Mouse (Mus musculus) stomach, embryonic 14.5 days (tissue): ENCODE measurements around the gene Folr2. TPM values are rescaled to one million over a fixed set of nuclear protein-coding genes. Genes with fewer than 3 reads are reported as not detected.

Experiments
- ATAC-seq: fragments of 200-750 bp; cut with Nextera tagmentation; 2 replicates; pipeline ENCODE4 v1.8.0; 2017; ENCODE audit warnings: low read depth, moderate TSS enrichment; ENCODE audit not compliant: insufficient number of reproducible peaks, insufficient read depth, low FRiP score
- H3K27ac ChIP-seq: fragments of 300-500 bp; sonication (generic); 2 replicates; pipeline ENCODE4 v1.5.1; 2014; ENCODE audit warnings: mild to moderate bottlenecking, low read length, moderate library complexity, mixed read lengths
- H3K27me3 ChIP-seq: fragments of 300-500 bp; sonication (generic); 2 replicates; pipeline ENCODE4 v1.6.1; 2014; ENCODE audit warnings: low read length, control low read depth, mixed read lengths; ENCODE audit not compliant: control insufficient read depth, insufficient read depth
- H3K36me3 ChIP-seq: fragments of 300-500 bp; sonication (generic); 2 replicates; pipeline ENCODE4 v1.6.1; 2014; ENCODE audit warnings: mild to moderate bottlenecking, control low read depth, low read length, moderate library complexity, mixed read lengths; ENCODE audit not compliant: control insufficient read depth, insufficient read depth
- H3K4me1 ChIP-seq: fragments of 300-500 bp; sonication (generic); 2 replicates; pipeline ENCODE4 v1.6.1; 2014; ENCODE audit warnings: low read length, control low read depth, mixed read lengths; ENCODE audit not compliant: control insufficient read depth, insufficient read depth
- H3K4me2 ChIP-seq: fragments of 300-500 bp; sonication (generic); replicated peaks from 2 replicates; pipeline ENCODE4 v1.6.1; 2014; ENCODE audit warnings: low read depth, low read length, control low read depth
- H3K4me3 ChIP-seq: fragments of 300-500 bp; sonication (generic); 2 replicates; pipeline ENCODE4 v1.5.1; 2014; ENCODE audit warnings: low read depth, low read length, control low read depth
- H3K9ac ChIP-seq: fragments of 300-500 bp; sonication (generic); replicated peaks from 2 replicates; pipeline ENCODE4 v1.6.1; 2014; ENCODE audit warnings: low read depth, mild to moderate bottlenecking, control low read depth, low read length, moderate library complexity, mixed read lengths
- H3K9me3 ChIP-seq: fragments of 300-500 bp; sonication (generic); 2 replicates; pipeline ENCODE4 v1.6.1; 2016; ENCODE audit warnings: low read depth, low read length, control low read depth; ENCODE audit not compliant: control insufficient read depth
- WGBS: fragments of 180-500 bp; shearing (Covaris S2); extraction: QIAGEN DNeasy Blood & Tissue Kit; methylation state at CpG from one replicate; pipeline ENCODE4 v1.1.7; 2014; 5-methylcytosine and 5-hydroxymethylcytosine counted together
- polyA plus RNA-seq: library from polyadenylated mRNA; unstranded; fragments of >200 nt; fragmentation: Nextera tagmentation; extraction: Ambion mirVana; gene quantifications from 2 replicates; pipeline ENCODE4 v1.2.1, GENCODE M21; 2014

Gene Folr2
- polyA plus RNA-seq, 1 experiment from 2014 or later = 3.4 TPM

DNA sequence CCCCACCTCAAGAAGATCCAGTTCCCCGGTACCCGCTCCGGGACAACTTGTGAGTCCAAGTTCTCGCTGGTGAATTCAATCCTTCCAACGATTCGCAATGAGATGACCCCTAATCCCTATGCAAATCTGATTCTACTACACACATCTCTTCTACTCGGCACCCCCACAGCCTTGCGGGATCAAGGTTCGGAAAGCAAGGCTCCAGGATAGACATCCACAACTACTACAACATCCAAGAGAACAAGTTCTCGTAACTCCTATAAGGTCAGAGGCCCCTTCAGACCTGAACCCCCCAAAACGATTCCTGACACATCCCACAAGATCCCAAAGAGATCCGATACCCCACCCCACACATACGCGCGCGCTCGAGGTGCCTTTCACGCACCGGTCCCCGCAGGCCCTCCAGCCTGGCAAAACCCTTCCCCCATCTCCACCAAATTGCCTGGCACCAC is 19.8 kb downstream of the Folr2 start:
- H3K27me3 ChIP-seq = no peaks in the 10 kb centered on the region
- H3K36me3 ChIP-seq = peaks cover 18% of the 10 kb centered on the region
- WGBS = under 1% methylated on average over 20 of the region's 20 CpGs
- no peaks in the 10 kb centered on the region for H3K9me3 ChIP-seq
- H3K4me1 ChIP-seq = peaks cover 17% of the 10 kb centered on the region
- H3K4me2 ChIP-seq = peak overlapping the region; percentile 57
- peak overlapping the region; percentile 94 for H3K9ac ChIP-seq
- ATAC-seq = 0 out of 2 replicates have a peak, but pooled peaks have one; percentile 1
- H3K27ac ChIP-seq = peak overlapping the region; percentile 98
- peak overlapping the region; percentile 94 for H3K4me3 ChIP-seq

DNA sequence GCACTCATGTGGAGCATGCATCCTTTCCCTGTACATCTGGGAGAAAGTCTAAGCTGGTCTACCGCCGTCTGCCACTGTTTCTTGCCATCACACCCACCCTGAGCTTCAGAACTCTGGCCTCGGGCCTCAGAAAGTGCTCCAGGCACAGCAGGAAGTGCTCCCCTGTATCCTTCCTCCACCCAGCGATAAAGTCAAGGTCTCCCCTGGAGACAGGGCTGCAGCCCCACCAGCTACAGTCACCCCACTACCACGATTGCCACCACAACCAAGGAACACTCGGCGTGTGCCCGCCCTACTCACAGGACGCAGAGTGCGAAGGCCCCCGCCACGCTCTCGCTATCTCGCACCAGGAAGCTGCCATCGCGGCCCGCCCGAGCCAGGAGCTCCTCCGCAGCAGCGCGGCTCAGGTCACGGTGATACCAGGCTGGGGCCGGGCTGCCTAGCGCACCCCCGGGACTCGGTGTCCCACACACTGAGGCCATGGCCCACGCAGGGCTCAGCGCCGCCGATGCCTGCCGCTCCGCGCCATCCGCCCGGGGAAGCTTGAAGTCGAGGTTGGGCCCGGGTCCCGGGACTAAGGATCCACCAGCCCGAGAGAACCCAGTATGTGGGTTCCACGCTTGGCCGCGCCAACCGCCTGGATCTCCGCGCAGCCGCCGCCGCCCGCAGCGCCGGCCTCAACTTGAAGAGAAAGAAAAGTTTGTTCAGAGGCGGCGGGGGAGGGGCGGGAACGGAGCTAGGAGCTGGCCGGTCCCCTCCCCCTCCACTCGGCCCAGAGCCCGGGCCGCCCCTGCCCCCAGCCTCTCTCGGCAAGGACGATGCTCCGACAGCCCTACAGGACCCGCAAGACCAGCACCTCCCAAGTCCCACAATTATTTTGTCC is 20.5 kb downstream of the Folr2 start:
- H3K4me1 ChIP-seq = peaks cover 17% of the 10 kb centered on the region
- WGBS = under 1% methylated on average over 63 of the region's 63 CpGs
- H3K4me3 ChIP-seq = peak overlapping the region; percentile 94
- ATAC-seq = peak; percentile 53; the same call in 1 of the 2 replicates
- H3K9me3 ChIP-seq = no peaks in the 10 kb centered on the region
- no peaks in the 10 kb centered on the region for H3K27me3 ChIP-seq
- peaks cover 24% of the 10 kb centered on the region for H3K36me3 ChIP-seq
- peak overlapping the region; percentile 98 for H3K27ac ChIP-seq
- peak overlapping the region; percentile 57 for H3K4me2 ChIP-seq
- H3K9ac ChIP-seq = peak overlapping the region; percentile 94

DNA sequence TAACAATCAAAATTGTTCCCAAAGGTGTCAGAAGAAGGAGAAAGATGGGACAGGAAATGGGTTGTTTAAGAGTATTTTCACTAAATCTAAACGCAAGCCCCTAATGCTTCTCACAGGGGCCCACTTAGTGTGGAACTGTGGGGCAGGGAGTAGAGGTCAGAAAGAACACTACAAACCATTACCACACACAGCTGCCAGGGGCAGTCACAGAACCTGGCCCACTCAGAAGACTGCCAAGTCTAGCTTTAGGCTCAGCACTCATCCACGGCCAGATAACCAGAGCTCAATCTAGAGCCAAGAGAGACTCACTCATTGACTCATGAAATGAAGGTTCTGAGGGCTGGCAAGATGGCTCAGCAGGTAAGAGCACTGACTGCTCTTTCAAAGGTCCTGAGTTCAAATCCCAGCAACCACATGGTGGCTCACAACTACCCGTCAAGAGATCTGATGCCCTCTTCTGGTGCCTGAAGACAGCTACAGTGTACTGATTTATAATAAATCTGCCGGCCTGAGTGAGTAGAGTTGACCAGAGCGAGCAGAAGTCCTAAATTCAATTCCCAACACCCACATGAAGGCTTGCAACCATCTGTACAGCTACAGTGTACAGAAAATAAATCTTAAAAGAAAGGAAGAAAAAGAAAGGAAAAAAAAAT is 21.4 kb downstream of the Folr2 start:
- no peaks in the 10 kb centered on the region for H3K9me3 ChIP-seq
- peak overlapping the region; percentile 98 for H3K27ac ChIP-seq
- ATAC-seq = no peak
- H3K4me3 ChIP-seq = peak overlapping the region; percentile 94
- 22% methylated on average over 5 of the region's 5 CpGs for WGBS
- H3K9ac ChIP-seq = peak overlapping the region; percentile 94; the same call in 1 of the 2 replicates
- no peaks in the 10 kb centered on the region for H3K27me3 ChIP-seq
- H3K36me3 ChIP-seq = peaks cover 33% of the 10 kb centered on the region
- H3K4me1 ChIP-seq = peaks cover 17% of the 10 kb centered on the region
- H3K4me2 ChIP-seq = peak overlapping the region; percentile 57

DNA sequence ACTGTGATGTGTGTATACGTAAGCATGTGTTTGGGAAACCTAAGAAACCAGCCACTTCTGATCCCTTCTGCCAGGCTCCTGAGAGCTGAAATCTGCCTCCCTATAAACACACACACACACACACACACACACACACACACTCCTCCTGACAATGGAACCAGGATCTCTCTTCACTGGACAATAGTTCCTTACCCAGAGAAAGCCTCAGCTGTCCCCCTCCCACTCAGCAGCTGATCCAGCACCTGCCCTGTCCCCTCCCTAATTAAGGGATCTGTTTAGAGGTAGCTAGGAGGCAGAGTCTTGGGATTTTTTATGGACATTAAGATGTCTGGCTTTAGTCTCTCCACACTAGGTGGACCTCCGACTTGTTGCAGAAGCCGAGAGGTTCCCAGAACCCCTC is 22.1 kb downstream of the Folr2 start:
- no peaks in the 10 kb centered on the region for H3K27me3 ChIP-seq
- whole genome bisulfite sequencing = 45% methylated on average over 3 of the region's 3 CpGs

DNA sequence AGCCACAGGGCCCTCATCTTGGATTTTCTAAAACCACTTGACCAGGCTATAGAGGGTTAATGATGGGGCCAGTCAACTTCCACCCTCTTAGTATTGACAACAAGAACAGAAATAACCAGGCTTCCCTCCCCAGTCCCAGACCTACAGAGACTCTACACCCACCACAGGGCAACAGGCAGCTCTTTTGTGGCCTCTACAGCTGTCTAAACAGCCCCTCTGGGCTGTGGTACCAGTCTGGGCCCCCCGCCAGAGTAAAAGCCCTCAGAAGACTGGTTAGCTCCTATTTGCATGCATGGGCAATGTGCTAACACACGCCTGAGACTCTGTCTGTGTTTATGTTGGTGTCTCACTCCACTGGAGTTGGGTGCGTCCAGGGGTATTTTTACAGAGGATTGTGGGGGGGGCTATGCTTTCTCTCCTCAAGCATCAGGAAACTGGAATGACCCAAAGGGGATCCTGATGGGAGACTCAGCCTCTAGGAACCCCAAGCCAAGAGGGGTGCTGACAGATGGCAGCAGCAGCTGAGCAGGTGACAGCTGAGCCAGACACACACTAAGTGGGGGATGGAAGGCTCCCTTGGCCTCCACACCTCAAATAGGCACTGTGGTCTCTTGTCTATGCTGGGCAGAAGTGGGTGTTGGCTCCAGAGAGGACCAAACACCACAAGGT is 22.9 kb downstream of the Folr2 start:
- Histone ChIP-seq H3K4me2 (no peak overlapping the region), H3K27ac (no peak overlapping the region), H3K27me3 (no peaks in the 10 kb centered on the region), H3K4me3 (no peak overlapping the region), H3K4me1 (peaks cover 17% of the 10 kb centered on the region), H3K9me3 (no peaks in the 10 kb centered on the region), H3K9ac (no peak overlapping the region), H3K36me3 (peaks cover 48% of the 10 kb centered on the region)
- 53% methylated on average over 3 of the region's 3 CpGs for WGBS
- no peak for ATAC-seq

More for the DNA sequence above, 22.1 kb downstream of the Folr2 start:
- H3K4me2 ChIP-seq = peak overlapping the region; percentile 57
- H3K9ac ChIP-seq = no peak overlapping the region
- no peaks in the 10 kb centered on the region for H3K9me3 ChIP-seq
- H3K4me3 ChIP-seq = peak overlapping the region; percentile 94; the same call in 1 of the 2 replicates
- no peak overlapping the region for H3K27ac ChIP-seq
- peaks cover 17% of the 10 kb centered on the region for H3K4me1 ChIP-seq
- ATAC-seq = no peak
- peaks cover 40% of the 10 kb centered on the region for H3K36me3 ChIP-seq

DNA sequence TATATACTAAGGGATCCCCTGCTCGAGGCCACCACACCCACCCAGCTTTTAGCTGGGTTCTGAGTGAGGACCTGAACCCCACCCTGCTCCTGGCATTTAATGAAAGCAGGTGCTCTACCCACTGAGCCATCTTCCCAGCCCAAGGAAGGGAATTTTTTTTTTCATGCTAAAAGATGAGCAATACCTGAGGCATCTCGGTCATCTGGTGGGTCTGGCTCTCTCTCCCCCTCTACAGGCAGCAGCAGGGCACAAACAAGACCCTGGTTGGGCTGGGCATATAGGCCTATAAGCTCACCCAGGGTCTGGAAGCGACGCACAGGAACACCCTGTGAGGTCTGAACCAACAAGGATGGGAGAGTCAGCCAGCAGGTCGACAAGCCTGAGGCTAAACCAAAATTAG is 23.6 kb downstream of the Folr2 start:
- peaks cover 17% of the 10 kb centered on the region for H3K4me1 ChIP-seq
- H3K4me3 ChIP-seq = no peak overlapping the region
- no peaks in the 10 kb centered on the region for H3K27me3 ChIP-seq
- no peak overlapping the region for H3K27ac ChIP-seq
- peaks cover 55% of the 10 kb centered on the region for H3K36me3 ChIP-seq
- no peaks in the 10 kb centered on the region for H3K9me3 ChIP-seq
- H3K9ac ChIP-seq = no peak overlapping the region
- no peak for ATAC-seq
- no peak overlapping the region for H3K4me2 ChIP-seq
- WGBS = 57% methylated on average over 5 of the region's 5 CpGs

DNA sequence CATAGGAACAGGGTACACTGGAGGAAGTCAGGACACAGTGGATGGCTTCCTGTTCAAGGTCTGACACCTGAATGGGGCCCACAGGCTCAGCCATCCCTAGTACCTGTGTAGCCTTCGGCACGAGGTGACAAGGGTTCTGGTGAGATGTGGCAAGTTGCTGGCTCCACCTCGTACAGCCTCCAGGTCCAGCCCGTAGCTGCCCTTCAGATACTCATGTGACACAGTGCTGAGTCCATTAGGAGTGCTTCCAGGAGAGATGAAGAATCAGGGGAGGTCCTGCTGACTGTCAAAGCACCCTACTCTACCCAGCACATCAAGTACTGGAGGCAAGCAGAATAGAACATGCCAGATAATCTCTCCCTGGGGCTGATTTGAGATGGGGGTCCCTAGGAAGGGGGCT is 24.6 kb downstream of the Folr2 start:
- Histone ChIP-seq H3K4me3 (no peak overlapping the region), H3K4me1 (peaks cover 17% of the 10 kb centered on the region), H3K27ac (no peak overlapping the region), H3K4me2 (no peak overlapping the region), H3K9me3 (no peaks in the 10 kb centered on the region), H3K36me3 (peaks cover 64% of the 10 kb centered on the region), H3K27me3 (no peaks in the 10 kb centered on the region), H3K9ac (no peak overlapping the region)
- WGBS = 93% methylated on average over 4 of the region's 4 CpGs
- ATAC-seq = no peak

DNA sequence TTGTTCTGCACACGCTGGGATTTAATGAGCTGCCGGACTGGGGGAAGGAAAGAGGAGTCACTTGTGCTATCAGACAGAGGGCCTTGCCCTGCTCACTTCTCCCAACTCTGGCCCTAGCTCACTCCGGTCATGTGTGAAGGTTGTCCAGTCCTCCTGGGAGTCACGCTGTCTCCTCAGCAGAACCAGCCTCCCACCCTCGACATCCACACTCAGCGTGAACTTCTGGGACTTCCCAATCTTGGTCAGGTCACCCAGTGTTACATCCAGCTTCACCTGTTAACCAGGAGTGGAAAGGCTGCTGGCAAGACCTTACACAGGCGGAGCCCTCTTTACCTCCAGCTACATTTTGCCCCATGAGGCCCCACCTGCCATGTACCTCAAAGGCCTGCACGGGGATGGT is 25.6 kb downstream of the Folr2 start:
- H3K9me3 ChIP-seq = no peaks in the 10 kb centered on the region
- H3K36me3 ChIP-seq = peaks cover 74% of the 10 kb centered on the region
- WGBS = 86% methylated on average over 8 of the region's 8 CpGs
- H3K27me3 ChIP-seq = no peaks in the 10 kb centered on the region
- H3K4me2 ChIP-seq = no peak overlapping the region
- no peak overlapping the region for H3K27ac ChIP-seq
- H3K4me1 ChIP-seq = peaks cover 17% of the 10 kb centered on the region
- H3K9ac ChIP-seq = no peak overlapping the region
- no peak for ATAC-seq
- no peak overlapping the region for H3K4me3 ChIP-seq
